In the genomic region with DNA sequence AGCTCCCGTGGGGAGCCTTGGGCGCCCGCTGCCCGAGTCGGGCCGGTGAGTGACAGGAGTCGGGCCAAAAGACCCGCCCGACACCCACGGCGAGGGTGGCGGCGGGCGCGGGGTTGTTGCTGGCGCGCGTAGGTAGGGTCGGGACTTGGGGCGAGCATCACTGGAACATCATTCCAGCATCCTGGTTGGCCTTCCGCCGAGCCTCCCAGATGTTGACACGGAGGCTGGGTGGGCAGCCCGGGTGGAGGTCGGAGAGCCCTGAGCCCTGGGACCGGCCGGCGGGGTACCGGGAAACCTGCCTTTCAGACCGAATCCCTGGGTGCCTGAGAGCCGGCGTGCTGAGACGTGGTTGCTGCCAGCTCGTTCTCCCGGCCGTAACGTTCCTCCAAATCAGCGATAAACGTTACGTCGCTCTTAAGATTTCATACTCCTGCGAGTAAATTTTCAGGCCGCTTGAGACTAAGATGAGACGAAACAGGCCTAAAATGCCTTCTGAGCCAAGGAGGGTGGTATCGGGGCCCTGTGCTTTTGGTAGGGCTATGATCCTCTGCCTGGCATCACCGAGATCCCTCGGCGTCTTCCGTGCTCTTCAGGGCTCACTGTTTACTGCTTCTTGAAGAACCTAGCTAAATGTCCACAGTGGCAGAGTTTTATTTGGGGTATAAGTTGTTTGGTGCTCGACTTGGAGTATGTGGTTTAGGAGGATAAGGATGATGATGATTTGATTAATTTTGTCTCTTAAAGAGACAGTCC, we compare ENCODE assay signal across 7 mouse cellular contexts. TPM values are rescaled to one million over a fixed set of nuclear protein-coding genes. Genes with fewer than 3 reads are reported as not detected.
DNase-seq lines count a peak whose midpoint lies in the region; ATAC-seq and TF ChIP-seq lines count a peak whose summit lies in the region.

No protein-coding gene starts in this region.

- H3K4me3 ChIP-seq in layer of hippocampus, adult 2 months, result peak overlapping the region; percentile 93
- H3K4me3 ChIP-seq in embryonic facial prominence, embryonic 15.5 days (replicated peaks), result peak overlapping the region; percentile 100
- H3K4me3 ChIP-seq in intestine, postnatal 0 days (ENCODE audit: low read depth, low read length), result peak overlapping the region; percentile 100
- H3K4me3 ChIP-seq in midbrain, embryonic 14.5 days (replicated peaks; ENCODE audit: low read depth, low read length), result peak overlapping the region; percentile 96

- under 1% methylated on average over 50 of the region's 50 CpGs for WGBS in embryonic facial prominence, embryonic 15.5 days
- under 1% methylated on average over 50 of the region's 50 CpGs for WGBS in intestine, postnatal 0 days
- under 1% methylated on average over 50 of the region's 50 CpGs for WGBS in midbrain, embryonic 14.5 days

- no peak for TF ChIP-seq CTCF in layer of hippocampus, adult 2 months (conservative IDR thresholded peaks at IDR 0.05)
- no peak for TF ChIP-seq CTCF in intestine, postnatal 0 days (IDR thresholded peaks at IDR 0.05; ENCODE audit: low read depth)

- H3K4me1 ChIP-seq in embryonic facial prominence, embryonic 15.5 days, result peaks cover 26% of the 10 kb centered on the region
- 0 out of 2 replicates have a peak, but pooled peaks cover 6% of the 10 kb centered on the region for H3K4me1 ChIP-seq in intestine, postnatal 0 days (replicated peaks; ENCODE audit: control insufficient read depth, insufficient read depth, low read length)
- peaks cover 23% of the 10 kb centered on the region for H3K4me1 ChIP-seq in midbrain, embryonic 14.5 days (ENCODE audit: control insufficient read depth, insufficient read depth, low read length)

- H3K4me2 ChIP-seq in embryonic facial prominence, embryonic 15.5 days (replicated peaks), result peak overlapping the region; percentile 63
- H3K4me2 ChIP-seq in intestine, postnatal 0 days (replicated peaks; ENCODE audit: low read depth), result peak overlapping the region; percentile 95
- H3K4me2 ChIP-seq in midbrain, embryonic 14.5 days (ENCODE audit: low read length), result peak overlapping the region; percentile 90

- intact Hi-C loops in left cerebral cortex, postnatal 4 days (cut with DNase I), result no loop called here

- H3K9me3 ChIP-seq in embryonic facial prominence, embryonic 15.5 days (replicated peaks), result no peaks in the 10 kb centered on the region
- no peaks in the 10 kb centered on the region for H3K9me3 ChIP-seq in intestine, postnatal 0 days (ENCODE audit: control insufficient read depth)
- H3K9me3 ChIP-seq in midbrain, embryonic 14.5 days (ENCODE audit: control insufficient read depth, low read length), result no peaks in the 10 kb centered on the region

- H3K36me3 ChIP-seq in embryonic facial prominence, embryonic 15.5 days, result no peaks in the 10 kb centered on the region
- no peaks in the 10 kb centered on the region for H3K36me3 ChIP-seq in intestine, postnatal 0 days (ENCODE audit: control insufficient read depth, insufficient read depth)
- no peaks in the 10 kb centered on the region for H3K36me3 ChIP-seq in midbrain, embryonic 14.5 days (ENCODE audit: control insufficient read depth, insufficient read depth, low read length)

- H3K27me3 ChIP-seq in embryonic facial prominence, embryonic 15.5 days, result no peaks in the 10 kb centered on the region
- no peaks in the 10 kb centered on the region for H3K27me3 ChIP-seq in intestine, postnatal 0 days (replicated peaks; ENCODE audit: control insufficient read depth, insufficient read depth, low read length)
- H3K27me3 ChIP-seq in midbrain, embryonic 14.5 days (ENCODE audit: control insufficient read depth, insufficient read depth, low read length), result no peaks in the 10 kb centered on the region

- ATAC-seq in embryonic facial prominence, embryonic 15.5 days (ENCODE audit: insufficient number of reproducible peaks, low FRiP score, low TSS enrichment, low read depth), result peak; percentile 25
- peak; percentile 37; the same call in 1 of the 2 replicates for ATAC-seq in intestine, postnatal 0 days
- ATAC-seq in midbrain, embryonic 14.5 days (ENCODE audit: low FRiP score, low TSS enrichment), result peak; percentile 76; the same call in 1 of the 2 replicates

- peak overlapping the region; percentile 99 for H3K9ac ChIP-seq in embryonic facial prominence, embryonic 15.5 days
- peak overlapping the region; percentile 100 for H3K9ac ChIP-seq in intestine, postnatal 0 days (ENCODE audit: low read depth, low read length)
- peak overlapping the region; percentile 94 for H3K9ac ChIP-seq in midbrain, embryonic 14.5 days (replicated peaks; ENCODE audit: low read length)

- DNase-seq in layer of hippocampus, adult 2 months (ENCODE audit: low spot score in 2 of 2), result peak in 1 of 2 experiments; percentile 19
- DNase-seq in layer of hippocampus, postnatal 10 days (ENCODE audit: low spot score in 2 of 2), result no peak
- DNase-seq in NIH3T3 (ENCODE audit: low read depth), result peak; percentile 39
- peak; percentile 53 for DNase-seq in midbrain, embryonic 14.5 days
- DNase-seq in left cerebral cortex, postnatal 4 days, result no peak

- peak overlapping the region; percentile 100 for H3K27ac ChIP-seq in layer of hippocampus, adult 2 months
- peak overlapping the region; percentile 96 for H3K27ac ChIP-seq in embryonic facial prominence, embryonic 15.5 days (replicated peaks)
- H3K27ac ChIP-seq in intestine, postnatal 0 days (ENCODE audit: low read depth, low read length), result peak overlapping the region; percentile 96
- peak overlapping the region; percentile 95 for H3K27ac ChIP-seq in midbrain, embryonic 14.5 days (replicated peaks; ENCODE audit: low read depth, low read length)

RNA-seq across cellular contexts. Expression of gene Ip6k1, which starts 0.7 kb away (rescaled TPM):
- 100 to 1,000 TPM; 222 to 228 TPM for total RNA-seq in layer of hippocampus, adult 2 months (2021)
- 100 to 1,000 TPM; 159 to 163 TPM for total RNA-seq in layer of hippocampus, postnatal 10 days (2021)
- 67.9 and 68.7 TPM in 2 replicates for polyA plus RNA-seq in embryonic facial prominence, embryonic 15.5 days (2015; fragmentation: Nextera tagmentation; extraction: Ambion mirVana)
- polyA plus RNA-seq in intestine, postnatal 0 days (2015; fragmentation: Nextera tagmentation; extraction: Ambion mirVana), result 27.9 and 30.5 TPM in 2 replicates
- polyA plus RNA-seq in midbrain, embryonic 14.5 days (2014; fragmentation: Nextera tagmentation; extraction: Ambion mirVana), result 61.1 and 64.4 TPM in 2 replicates
- total RNA-seq in left cerebral cortex, postnatal 4 days (2021), result 100 to 1,000 TPM; 153 to 160 TPM

RNA-seq across cellular contexts. Expression of gene Gm20662, which starts 6.8 kb away (rescaled TPM):
- 1 to 10 TPM; 2.4 to 3.8 TPM for total RNA-seq in layer of hippocampus, adult 2 months (2021)
- total RNA-seq in layer of hippocampus, postnatal 10 days (2021), result 1 to 10 TPM in 1 of 2 experiments, not detected in 1; 1.1 TPM
- 0.52 and 0.64 TPM in 2 replicates for polyA plus RNA-seq in embryonic facial prominence, embryonic 15.5 days (2015; fragmentation: Nextera tagmentation; extraction: Ambion mirVana)
- 0.43 TPM in 1 of 2 replicates, not detected in the other for polyA plus RNA-seq in intestine, postnatal 0 days (2015; fragmentation: Nextera tagmentation; extraction: Ambion mirVana)
- 0.72 TPM in 1 of 2 replicates, not detected in the other for polyA plus RNA-seq in midbrain, embryonic 14.5 days (2014; fragmentation: Nextera tagmentation; extraction: Ambion mirVana)
- total RNA-seq in left cerebral cortex, postnatal 4 days (2021), result 1 to 10 TPM; 1.3 to 2.5 TPM

RNA-seq across cellular contexts. Expression of gene Cdhr4, which starts 10.7 kb away (rescaled TPM):
- total RNA-seq in layer of hippocampus, adult 2 months (2021), result 1 to 10 TPM; 5.8 to 6.4 TPM
- 1 to 10 TPM; 4.1 to 4.9 TPM for total RNA-seq in layer of hippocampus, postnatal 10 days (2021)
- 9.5 and 12.7 TPM in 2 replicates for polyA plus RNA-seq in embryonic facial prominence, embryonic 15.5 days (2015; fragmentation: Nextera tagmentation; extraction: Ambion mirVana)
- 1.6 and 2.0 TPM in 2 replicates for polyA plus RNA-seq in intestine, postnatal 0 days (2015; fragmentation: Nextera tagmentation; extraction: Ambion mirVana)
- polyA plus RNA-seq in midbrain, embryonic 14.5 days (2014; fragmentation: Nextera tagmentation; extraction: Ambion mirVana), result 1.1 and 1.2 TPM in 2 replicates
- total RNA-seq in left cerebral cortex, postnatal 4 days (2021), result 1 to 10 TPM; 1.0 to 2.3 TPM

RNA-seq across cellular contexts. Expression of gene Inka1, which starts 17.3 kb away (rescaled TPM):
- 10 to 100 TPM in 1 of 2 experiments, 1 to 10 TPM in 1; 9.7 to 10.8 TPM for total RNA-seq in layer of hippocampus, adult 2 months (2021)
- 10 to 100 TPM in 1 of 2 experiments, 1 to 10 TPM in 1; 10.0 to 10.3 TPM for total RNA-seq in layer of hippocampus, postnatal 10 days (2021)
- polyA plus RNA-seq in embryonic facial prominence, embryonic 15.5 days (2015; fragmentation: Nextera tagmentation; extraction: Ambion mirVana), result 90.4 and 97.1 TPM in 2 replicates
- 17.3 and 19.4 TPM in 2 replicates for polyA plus RNA-seq in intestine, postnatal 0 days (2015; fragmentation: Nextera tagmentation; extraction: Ambion mirVana)
- 12.1 and 13.3 TPM in 2 replicates for polyA plus RNA-seq in midbrain, embryonic 14.5 days (2014; fragmentation: Nextera tagmentation; extraction: Ambion mirVana)
- total RNA-seq in left cerebral cortex, postnatal 4 days (2021), result 10 to 100 TPM in 1 of 2 experiments, 1 to 10 TPM in 1; 9.4 to 10.4 TPM

RNA-seq across cellular contexts. Expression of gene Gm20661, which starts 20.1 kb away (rescaled TPM):
- total RNA-seq in layer of hippocampus, adult 2 months (2021), result 1 to 10 TPM; 1.1 to 1.7 TPM
- 1 to 10 TPM; 1.4 TPM for total RNA-seq in layer of hippocampus, postnatal 10 days (2021)
- polyA plus RNA-seq in embryonic facial prominence, embryonic 15.5 days (2015; fragmentation: Nextera tagmentation; extraction: Ambion mirVana), result 6.4 and 6.9 TPM in 2 replicates
- polyA plus RNA-seq in intestine, postnatal 0 days (2015; fragmentation: Nextera tagmentation; extraction: Ambion mirVana), result 0.39 and 0.88 TPM in 2 replicates
- 0.47 and 0.49 TPM in 2 replicates for polyA plus RNA-seq in midbrain, embryonic 14.5 days (2014; fragmentation: Nextera tagmentation; extraction: Ambion mirVana)
- total RNA-seq in left cerebral cortex, postnatal 4 days (2021), result 1 to 10 TPM in 1 of 2 experiments, under 1 TPM in 1; 0.44 to 1.3 TPM

Comparison
In these comparisons a context has a peak if more than half of its experiments do, and no peak if none do; other contexts are left out.
1. DNase-seq: peak in NIH3T3 (single experiment) and midbrain, embryonic 14.5 days (single experiment); none in layer of hippocampus, postnatal 10 days (0 of 2) and left cerebral cortex, postnatal 4 days (single experiment).
2. ATAC-seq: peak in every context shown above with its lines; median percentile 76 in midbrain, embryonic 14.5 days; 37 in intestine, postnatal 0 days; 25 in embryonic facial prominence, embryonic 15.5 days.
3. Peak in every context shown above with its lines, with median percentiles within 50 percentile points of each other: H3K27ac ChIP-seq, H3K4me3 ChIP-seq, H3K4me2 ChIP-seq and H3K9ac ChIP-seq.